Mouse (Mus musculus): ENCODE data around the gene Akna.

The Akna gene

GRCm38 (mm10) chr4:63384262-63384661, 18.9 kb downstream of the Akna start:
- DNase-seq (ENCODE audit: low read depth), result no peak

DNA sequence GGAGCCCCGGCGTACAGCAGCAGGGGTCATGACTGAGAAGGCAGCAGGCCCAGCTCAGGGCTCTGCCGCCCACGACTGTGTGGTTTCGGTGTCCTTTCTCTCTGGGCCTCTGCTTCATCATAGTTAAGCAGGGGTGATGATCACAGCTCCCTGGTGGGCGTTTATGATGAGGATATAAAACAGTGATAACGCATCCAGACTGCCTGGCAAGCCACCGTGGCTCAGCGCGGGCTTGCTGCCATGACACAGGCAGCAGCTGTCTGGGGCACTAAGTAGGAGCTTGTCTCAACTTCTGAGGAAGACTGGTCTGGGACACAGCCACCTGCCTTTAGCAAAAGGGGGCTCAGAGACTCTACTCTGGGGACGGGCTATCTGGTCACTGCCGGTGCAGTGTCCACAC, 19.7 kb downstream of the Akna start:
- DNase-seq (ENCODE audit: low read depth), result no peak

DNA sequence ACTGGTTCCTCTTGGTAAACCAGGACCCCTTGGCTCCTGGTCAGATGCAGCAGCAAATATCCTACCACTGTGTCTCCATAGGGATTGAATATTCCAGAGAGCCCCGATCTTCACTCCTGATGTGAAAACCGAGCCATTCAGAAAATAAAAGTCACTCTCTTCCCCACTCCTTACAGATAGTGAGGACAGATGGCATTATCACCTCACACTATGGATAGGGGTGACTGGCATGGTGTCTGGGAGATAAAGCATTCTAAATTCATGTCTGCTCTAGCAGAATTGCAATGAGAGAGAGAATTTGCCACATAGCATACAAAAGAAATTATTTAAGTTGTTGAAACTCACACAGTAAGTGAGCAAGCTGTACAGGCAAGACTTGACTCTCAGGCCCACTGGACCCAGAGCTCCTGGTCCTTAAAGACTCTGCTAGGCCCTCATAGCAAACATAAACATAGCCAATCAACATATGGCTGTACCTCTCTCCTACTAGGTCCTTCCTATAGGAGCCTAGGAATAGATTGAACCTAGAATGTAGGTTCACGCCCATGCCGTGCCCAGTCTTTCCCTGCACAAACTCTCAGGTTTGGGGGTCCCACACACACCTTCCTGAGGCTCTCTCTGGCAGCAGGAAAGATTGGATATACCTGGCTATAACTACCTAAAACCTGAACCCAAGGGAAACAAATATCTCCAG, 20.3 kb downstream of the Akna start:
- DNase-seq (ENCODE audit: low read depth), result no peak

DNA sequence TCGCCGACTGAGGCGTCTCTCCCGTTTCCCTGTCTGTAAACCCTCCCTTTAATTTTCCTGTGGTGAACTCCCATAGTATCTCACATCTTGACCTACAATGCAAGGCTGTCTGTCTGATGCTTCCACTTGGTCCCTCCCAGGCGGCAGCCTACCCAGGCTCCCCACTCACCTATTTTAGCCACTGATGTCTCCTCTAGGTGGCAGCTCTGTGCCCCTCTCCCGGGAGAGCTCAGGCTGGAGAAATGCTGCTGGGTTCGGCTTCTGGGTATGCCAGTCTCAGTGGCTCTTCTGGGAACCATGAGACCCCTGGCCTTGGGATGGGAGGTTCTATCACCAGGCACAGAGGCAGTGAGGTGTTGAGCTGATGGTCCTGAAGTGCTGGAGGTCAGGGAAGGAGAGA, 25.7 kb downstream of the Akna start:
- no peak for DNase-seq (ENCODE audit: low read depth)

DNA sequence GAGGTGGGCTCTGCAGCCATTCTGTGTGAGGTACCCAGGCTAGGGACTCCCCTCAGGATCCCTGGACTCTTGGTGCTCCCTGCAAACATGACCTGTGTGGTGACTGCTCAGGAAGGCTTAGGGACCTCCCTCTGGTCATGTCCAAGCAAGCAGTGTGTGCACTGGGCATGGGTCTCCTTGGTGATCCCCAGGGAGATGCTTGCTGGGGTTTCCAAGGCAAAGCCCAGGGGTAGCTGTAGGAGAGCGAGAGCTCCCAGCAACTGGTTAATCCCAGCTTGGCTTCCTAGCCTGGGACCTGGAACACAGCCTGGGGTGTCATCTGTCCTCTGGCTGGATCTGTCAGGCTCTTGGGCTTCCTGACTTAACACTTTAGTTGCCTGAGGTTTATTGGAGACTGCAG, 27.8 kb downstream of the Akna start:
- no peak for DNase-seq (ENCODE audit: low read depth)

DNA sequence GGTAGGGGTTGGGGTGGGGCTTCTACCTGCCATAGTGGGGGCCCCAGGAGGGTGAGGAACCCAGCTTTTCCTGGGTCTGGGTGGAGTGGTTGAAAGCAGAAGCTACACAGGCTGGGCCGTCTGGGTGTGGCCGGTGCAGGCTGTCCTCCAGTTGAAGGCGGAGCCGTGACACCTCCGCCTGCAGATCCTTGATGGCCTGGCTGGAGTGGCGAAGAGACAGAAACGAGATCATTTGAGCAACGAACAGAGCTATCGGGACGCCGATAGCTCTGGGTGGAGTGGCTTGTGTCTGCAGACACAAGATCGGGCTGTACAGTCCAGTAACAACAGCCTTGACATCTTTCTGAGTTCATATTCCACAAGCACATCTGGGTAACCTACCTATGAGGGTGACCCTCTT, 28.8 kb downstream of the Akna start:
- peak; percentile 78 for DNase-seq (ENCODE audit: low read depth)

DNA sequence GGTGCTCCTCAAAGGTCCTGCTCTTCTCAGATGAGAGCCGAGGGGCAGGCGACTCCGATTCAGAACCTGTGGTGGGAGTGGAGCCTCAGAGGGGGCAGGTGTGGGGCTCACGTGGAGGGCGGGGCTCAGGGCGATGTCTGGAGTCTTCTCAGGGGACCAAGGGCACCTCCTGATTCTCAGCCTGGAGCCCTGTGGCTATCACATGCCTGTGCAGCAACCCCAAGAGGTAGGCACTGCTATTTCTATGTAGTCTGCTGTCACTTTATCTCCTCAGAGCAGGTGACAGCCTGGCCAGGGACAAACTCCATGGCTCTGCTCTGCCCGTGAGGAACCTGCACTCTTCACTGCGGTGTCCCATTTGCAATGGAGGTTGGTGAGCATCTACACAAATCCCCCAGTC, 29.8 kb downstream of the Akna start:
- DNase-seq (ENCODE audit: low read depth), result no peak

GRCm38 (mm10) chr4:63371890-63372289, 31.3 kb downstream of the Akna start:
- DNase-seq (ENCODE audit: low read depth), result peak; percentile 64

DNA sequence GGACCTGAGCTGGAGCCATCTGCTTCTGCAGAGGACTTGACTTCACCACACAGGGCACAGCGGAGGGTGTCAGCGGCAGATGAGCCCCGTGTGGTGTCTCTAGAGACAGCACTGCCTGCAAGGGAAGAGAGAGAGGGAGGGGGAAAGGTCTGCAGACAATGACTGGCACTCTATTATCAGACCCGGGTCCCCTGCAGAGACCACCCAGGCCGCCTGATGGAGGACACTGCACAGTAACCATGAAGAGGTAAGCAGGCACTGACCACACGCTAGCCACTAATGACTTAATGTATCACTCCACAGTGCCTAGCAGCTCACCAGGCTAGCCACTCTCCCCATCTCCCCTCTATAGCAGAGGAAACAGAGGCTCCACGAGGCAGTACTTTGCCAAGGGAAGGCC, 32.3 kb downstream of the Akna start:
- DNase-seq (ENCODE audit: low read depth), result no peak

DNA sequence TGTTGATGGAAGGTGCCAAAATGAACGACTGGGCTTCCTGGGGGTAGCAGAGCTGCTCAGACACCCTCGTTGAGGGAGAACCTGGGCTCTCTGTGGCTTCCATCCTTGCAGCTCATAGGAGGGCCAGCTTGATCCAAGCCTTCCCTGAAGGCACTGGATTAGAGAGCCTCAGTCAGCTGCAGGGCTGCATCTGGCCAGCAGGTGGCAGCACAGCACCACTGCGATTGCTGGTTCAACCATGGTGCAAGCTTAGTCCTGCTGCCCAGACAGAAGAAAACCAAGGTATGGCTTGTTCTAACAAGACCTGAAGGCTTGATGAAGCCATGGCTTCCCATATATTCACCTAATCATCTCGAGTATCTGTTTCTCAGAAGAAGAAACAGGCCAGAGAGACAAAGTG, 34.6 kb downstream of the Akna start:
- no peak for DNase-seq (ENCODE audit: low read depth)

- DNase-seq (ENCODE audit: low read depth), result no peak
Observed at GRCm38 (mm10) chr4:63362150-63362549, 41.0 kb downstream of the Akna start, which contains the start of gene Orm2. TSS of gene Orm2 (plus strand) at chr4:63362449.

GRCm38 (mm10) chr4:63359861-63360260, 43.3 kb downstream of the Akna start:
- no peak for DNase-seq (ENCODE audit: low read depth)

GRCm38 (mm10) chr4:63356981-63357570, 46.1 kb downstream of the Akna start:
- DNase-seq (ENCODE audit: low read depth), result no peak

GRCm38 (mm10) chr4:63355877-63356665, 47.1 kb downstream of the Akna start, which contains the start of gene Orm3:
TSS of gene Orm3 (plus strand) at chr4:63356162.
- no peak for DNase-seq (ENCODE audit: low read depth)

DNA sequence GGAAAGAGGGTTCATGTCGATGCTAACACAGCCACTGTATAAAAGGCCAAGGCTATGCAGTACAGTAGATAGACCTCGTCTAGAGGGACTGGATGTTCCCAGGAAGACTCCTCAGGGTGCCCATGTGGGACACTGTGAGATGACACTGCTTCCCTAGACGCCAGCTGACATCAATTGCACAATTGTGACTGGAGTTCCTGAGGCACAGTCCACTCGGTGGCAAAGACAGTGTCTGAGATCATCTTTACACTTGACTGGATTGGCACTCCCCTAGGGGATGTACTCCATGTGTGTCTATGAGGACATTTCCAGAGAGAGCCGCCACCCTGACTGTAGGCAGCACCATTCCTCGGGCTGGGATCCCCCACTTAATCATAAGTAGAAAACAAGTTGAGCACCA, 54.6 kb downstream of the Akna start:
- no peak for DNase-seq (ENCODE audit: low read depth)

DNA sequence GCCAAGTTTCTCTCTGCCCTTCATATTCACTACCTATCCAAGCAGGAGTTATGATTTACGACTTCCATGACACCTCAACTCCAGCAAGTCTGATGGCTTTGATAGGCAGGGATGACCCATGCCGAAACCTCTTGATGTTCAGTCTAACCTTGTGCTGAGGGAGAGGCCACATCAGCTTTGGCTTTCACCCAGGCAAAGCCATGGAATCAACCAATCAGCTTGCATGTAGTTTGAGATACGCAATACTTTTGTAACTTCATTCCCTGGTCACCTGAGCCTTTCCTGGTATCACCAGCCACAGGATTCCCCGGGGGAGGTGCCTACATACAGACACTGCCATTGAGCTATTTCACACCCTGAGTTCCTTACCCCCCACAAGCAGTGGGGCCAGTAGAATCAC, 56.5 kb downstream of the Akna start:
- DNase-seq (ENCODE audit: low read depth), result no peak

- no peak for DNase-seq (ENCODE audit: low read depth)
Observed at GRCm38 (mm10) chr4:63345261-63345660, 57.9 kb downstream of the Akna start.

- no peak for DNase-seq (ENCODE audit: low read depth)
Observed at GRCm38 (mm10) chr4:63344295-63344694, 58.9 kb downstream of the Akna start, which contains the start of gene Orm1. TSS of gene Orm1 (plus strand) at chr4:63344560.

DNA sequence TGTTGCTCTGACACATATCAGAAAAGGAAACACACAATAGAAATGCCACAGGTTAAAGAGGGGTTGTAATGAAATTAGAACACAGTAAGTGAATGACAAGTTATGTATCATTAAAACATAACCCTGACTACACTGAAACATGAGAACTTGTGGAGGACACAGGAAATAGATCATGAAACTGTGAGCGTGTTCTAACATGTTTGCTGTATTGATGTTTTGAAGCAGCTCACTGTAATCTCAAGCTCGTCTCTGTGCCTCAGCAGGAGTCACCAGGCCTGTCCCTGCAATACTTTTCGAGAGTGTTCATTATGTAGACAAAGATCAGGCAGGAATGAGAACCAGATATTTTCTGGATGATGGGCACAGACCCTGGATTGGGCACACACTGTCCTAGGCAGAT, 59.5 kb downstream of the Akna start:
- DNase-seq (ENCODE audit: low read depth), result no peak

DNA sequence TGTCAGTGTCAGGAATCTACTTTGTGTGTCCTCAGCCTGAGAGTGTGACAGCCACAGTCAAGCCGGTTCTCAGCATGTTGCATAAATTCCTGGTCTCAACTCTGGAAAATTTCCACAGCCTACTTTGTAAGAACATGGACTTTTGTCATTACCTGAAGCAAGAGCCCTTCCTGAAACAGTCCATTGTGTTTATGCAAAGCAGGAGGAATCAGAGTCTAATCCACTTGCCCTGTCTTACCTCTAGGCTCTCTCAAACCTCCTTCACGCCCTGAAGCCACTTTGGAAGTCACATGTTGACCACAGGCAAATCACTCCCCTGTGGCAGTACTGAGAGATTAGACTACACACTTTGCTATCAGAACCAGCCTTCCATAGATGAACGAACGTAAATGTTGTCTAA, 60.7 kb downstream of the Akna start:
- DNase-seq (ENCODE audit: low read depth), result no peak

DNA sequence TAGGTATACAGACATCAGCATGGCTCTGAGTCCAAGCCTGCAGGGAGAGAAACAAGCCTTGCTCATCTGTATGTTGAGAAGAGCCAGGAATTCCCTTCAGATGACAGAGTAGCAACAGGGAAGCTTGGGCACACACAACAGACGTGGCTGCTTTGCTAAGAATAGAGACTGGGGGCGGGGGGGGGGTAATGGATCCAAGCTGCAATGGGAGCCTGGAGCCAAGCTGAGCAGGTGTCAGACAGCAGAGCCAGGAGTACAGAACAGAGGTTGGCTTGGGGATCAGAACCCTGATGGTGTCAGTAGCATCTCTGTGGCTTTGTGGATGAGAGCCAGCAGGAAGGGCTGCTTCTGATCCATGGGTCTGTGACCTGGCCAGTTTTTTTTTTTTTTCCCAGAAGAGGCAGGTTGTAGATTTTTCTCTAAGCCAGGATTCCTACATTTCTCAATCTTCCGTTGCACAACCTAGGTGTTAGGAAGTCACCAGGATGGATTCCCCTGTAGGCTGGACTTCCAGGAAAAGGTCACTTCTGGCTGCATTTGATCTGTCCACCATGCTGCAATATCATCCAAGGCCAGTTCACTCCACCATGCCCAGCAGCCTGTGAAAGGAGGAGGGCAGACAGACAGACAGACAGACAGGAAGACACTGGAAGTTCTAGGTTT, 64.6 kb downstream of the Akna start:
- no peak for DNase-seq (ENCODE audit: low read depth)

- no peak for DNase-seq (ENCODE audit: low read depth)
Observed at GRCm38 (mm10) chr4:63333403-63333802, 69.8 kb downstream of the Akna start.

Data from c-Kit-positive CD71-positive TER-119-negative erythroid progenitor cells, embryonic 14.5 days (primary cell).